Mouse (Mus musculus) hindlimb bud, embryonic 11.5 days (tissue): ENCODE measurements at regions not wholly inside any gene's neighbourhood (a gene's known extent, or its start where the extent isn't known, plus 50 kb on each side); places are given as distances from the start of the nearest gene placed in this dataset.

Experiments used
- DNase-seq: peaks from one replicate; pipeline ENCODE4 v3.0.0-alpha.2; 2012; ENCODE audit warnings: low read depth, low spot score; ENCODE audit errors: extremely low spot score

GRCm38 (mm10) chr6:98626435-98626834 is 283.9 kb upstream of the Gm765 start:
- DNase-seq, result no peak

GRCm38 (mm10) chr6:98620886-98621285 is 278.3 kb upstream of the Gm765 start:
- no peak for DNase-seq

GRCm38 (mm10) chr6:98613030-98613429 is 270.5 kb upstream of the Gm765 start:
- no peak for DNase-seq

DNA sequence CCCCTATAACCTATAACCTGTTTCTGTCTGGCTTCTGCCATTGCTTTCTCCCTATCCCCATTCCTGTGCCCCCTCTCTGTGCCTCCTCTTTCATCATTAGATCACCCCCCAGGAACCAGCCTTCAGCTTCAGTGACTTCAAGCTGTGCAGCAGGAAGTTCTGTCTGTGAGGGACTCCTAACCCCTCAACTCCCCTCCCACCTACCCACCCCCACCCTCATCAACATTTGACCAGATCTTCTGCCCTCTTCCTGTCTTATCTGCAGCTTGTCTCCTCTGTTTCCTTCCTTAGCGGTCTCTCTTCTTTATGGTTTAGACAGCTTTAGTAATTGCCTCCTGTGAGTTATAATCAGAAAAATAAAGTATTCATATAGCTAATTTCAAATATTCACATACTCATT is 266.6 kb upstream of the Gm765 start:
- DNase-seq, result no peak

- no peak for DNase-seq
Measured at GRCm38 (mm10) chr6:98606680-98607079, 264.1 kb upstream of the Gm765 start.

DNA sequence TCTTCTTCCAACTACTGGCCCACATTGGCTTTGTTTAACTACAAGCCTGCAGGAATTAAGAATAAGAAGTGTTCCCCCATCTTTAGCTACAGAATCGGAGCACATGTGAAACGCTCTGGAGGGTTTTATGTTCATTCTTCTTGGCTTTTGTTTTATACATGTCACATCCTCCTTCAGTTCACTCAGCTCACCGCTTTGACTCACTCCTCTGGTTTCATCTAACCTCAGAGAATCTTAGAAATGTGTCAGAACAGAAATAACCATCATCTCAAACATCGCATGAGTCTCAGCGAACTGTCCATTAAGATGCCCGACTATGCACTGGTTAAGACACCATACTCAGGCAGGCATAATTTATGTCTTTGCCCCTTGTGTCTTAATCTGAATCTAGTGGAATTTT is 255.1 kb upstream of the Gm765 start:
- DNase-seq, result no peak

- no peak for DNase-seq
Measured at GRCm38 (mm10) chr6:98590989-98591388, 248.4 kb upstream of the Gm765 start.

DNA sequence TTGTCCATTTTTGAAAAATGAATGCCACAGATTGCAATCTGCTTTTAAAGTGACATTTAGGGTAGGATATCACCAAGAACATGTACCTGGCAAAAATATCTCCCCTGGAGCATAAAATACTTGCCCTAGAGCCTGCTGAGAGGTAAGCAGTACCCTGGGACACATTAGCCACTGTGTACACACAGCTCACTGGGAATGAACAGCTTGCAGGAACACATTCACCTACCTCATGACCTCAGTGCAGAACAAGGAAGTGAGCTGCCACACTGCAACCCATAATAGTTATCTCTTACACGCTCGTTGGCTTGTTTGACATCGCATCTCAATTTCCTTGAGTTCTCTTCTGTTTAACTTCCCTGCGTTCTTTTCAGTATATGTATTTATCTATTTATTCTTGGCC is 246.4 kb upstream of the Gm765 start:
- no peak for DNase-seq

DNA sequence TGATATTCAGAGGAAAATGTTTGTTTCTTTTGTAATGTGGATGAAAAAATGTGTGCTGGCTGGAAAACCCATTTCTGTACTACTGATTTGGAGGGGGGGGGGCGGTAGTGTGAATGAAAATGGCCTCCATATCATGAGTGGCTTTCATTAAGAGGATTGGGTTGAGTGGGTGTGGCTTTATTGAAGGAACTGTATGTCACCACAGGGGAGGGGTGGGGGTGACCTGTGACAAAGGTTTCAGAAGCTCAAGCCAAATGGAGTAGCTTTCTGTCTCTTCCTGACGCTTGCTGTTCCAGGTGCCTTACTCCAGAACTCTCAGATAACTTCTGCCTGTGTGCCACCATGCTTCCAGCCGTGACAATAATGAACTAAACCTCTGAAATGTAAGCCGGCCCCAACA is 242.0 kb upstream of the Gm765 start:
- no peak for DNase-seq

- DNase-seq, result no peak
Measured at GRCm38 (mm10) chr6:98582826-98583225, 240.3 kb upstream of the Gm765 start.

DNA sequence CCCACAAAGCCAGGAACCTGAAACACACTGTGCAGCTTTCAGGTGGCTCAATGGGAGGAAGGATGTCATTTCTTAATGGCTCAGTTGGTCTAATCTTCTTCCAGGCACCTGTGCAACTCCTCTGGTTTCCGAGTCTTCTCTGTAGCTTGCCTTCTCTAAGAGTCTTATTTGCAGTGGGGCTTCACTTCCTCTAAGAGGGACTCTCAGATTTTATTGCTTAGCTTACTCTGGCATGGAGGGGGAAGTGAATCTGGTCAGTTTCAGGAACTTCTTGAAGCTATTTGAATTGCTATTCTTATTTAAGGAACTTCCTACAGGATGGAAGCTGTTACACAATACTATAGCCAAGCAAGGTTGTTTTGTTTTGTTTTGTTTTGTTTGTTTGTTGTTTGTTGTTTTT is 232.7 kb upstream of the Gm765 start:
- no peak for DNase-seq

DNA sequence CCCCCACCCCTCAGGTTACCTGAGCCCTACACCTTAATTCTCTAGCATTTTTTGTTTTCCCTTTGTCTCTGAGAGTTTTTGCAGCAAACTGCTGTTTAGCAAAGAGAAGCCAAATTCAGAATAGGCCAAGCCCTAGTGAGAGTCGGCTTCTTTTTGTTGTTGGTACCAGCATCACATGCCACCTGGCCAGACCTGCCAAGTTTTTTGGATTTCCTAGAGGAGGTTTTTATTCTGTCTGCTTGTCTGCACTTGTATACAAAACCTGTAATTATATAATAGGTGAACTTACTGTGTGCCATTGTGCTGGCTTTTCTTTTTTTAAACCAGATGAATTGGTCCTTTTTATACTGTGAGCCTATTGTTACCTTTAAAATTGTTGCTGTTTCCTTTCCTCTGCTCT is 213.1 kb upstream of the Gm765 start:
- no peak for DNase-seq

- DNase-seq, result no peak
Measured at GRCm38 (mm10) chr6:98553922-98554321, 211.4 kb upstream of the Gm765 start.

DNA sequence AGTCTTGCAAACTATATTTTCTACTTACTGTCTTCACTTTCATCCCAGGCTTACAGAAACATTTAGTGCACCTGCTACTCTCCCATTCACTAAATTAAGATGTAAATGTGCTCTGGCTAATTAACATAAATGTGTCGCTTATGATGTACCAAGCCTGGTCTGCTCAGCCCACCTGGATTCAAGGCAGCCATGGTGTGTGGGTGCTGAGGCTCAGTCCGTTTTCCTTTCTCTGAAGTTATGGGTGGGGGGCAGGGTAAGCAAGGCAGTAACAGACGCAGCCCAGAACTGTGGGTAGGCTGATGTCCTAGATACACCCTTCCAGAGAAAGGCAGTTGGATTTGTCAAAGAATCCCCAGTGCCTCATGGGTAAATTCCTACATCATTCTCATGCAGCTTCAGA is 209.2 kb upstream of the Gm765 start:
- DNase-seq, result no peak

DNA sequence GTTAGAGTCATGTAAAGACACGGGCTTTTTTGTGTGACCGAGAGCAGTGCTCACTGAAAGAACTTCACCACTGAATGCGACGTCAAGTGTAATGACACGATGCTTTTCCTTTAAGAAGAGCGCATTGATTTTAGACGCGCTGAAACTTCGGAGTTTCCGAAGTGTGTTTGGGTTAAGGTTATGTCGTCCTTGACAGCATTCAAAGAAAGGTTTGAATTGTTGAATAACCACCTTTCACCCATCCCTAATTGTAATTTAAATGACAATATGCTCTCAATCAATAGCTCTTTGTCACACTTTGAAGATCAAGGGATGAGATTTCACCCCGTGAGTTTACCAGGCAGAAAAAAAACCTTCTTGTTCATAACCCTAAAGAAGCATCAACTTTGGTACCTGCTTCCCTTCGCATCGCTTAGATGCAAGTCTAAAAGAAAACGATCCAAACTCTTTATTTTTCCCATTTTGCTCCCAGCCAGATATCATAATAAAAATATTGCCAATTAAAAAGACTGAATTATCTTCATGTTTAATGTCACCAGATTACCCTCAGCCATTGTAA is 184.4 kb upstream of the Gm765 start:
- no peak for DNase-seq

DNA sequence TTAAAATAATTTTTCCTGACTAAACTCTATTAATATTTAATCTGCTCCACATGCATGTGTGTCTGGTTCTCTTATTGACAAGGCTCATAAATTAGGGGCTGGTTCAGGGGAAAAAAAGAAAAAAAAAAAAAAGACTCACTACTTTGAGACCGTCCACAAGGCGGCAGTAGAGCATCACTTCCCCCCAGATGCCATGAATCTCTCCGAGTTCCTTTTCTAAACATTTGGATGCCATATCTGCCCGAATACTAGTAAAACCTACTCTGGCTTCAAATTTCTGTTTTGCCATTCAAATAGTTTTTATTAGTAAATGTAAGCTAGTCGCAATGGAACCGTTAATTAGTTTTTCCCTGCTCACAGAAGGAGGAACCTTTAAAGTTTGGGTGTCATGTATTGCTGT is 182.7 kb upstream of the Gm765 start:
- DNase-seq, result peak; percentile 80

GRCm38 (mm10) chr6:98524659-98525058 is 182.1 kb upstream of the Gm765 start:
- DNase-seq, result no peak

DNA sequence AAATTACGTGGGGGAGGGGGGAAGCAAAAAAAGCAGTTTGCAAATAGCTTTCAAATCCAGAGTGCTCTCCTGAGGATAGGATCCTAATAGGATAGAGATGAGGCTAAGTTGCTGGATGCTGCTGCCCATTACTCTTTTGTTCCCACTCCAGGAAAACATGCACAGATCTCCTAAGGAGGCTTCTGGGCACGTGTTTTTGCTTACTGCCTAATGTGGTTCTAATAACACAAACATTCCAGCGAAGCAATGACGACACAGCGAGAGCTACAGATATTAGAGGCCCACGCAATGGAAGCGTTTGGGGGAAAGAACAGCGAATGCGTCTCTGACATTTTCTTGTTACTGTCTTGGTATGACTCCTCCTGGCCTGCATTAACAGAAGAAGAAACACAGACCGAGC is 179.0 kb upstream of the Gm765 start:
- no peak for DNase-seq

DNA sequence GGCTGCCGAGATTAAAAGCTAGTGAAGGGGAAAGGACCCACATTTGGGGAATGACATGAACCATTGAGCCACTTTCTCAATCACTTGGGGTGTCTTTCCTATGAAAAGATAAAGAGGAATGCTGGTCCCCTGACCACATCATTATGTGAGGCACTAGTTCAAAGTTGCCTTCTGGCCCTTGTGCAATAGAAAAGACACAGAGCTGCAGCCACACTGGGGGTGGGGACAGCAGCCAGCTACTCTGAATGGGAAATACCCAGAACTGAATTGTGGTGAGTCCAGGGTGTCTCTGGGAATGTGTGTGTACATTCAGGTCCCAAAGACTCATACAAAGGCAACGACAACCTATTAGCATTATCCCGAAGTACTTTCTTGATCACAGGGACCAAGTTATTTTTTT is 172.3 kb upstream of the Gm765 start:
- DNase-seq, result no peak

DNA sequence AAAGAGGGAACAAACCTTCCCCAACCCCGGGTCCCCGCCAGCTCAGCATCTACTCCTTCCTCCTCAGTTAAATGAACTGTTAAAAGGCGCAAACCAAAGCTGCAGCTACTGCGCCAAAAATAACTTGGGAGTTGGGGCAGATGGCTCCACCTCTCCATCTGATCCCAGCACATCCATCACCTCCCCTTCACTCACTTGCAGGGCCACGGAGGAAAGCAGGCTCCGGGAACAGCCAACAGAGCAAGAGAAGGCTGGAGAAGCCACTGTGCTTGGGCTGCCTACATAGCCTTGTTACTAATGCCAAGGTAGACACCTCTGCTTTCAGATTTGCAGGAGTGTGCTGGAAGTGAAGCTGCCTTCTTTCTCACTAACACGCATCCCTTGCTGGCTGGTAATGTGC is 171.8 kb upstream of the Gm765 start:
- no peak for DNase-seq

GRCm38 (mm10) chr6:98513217-98513616 is 170.7 kb upstream of the Gm765 start:
- DNase-seq, result no peak

DNA sequence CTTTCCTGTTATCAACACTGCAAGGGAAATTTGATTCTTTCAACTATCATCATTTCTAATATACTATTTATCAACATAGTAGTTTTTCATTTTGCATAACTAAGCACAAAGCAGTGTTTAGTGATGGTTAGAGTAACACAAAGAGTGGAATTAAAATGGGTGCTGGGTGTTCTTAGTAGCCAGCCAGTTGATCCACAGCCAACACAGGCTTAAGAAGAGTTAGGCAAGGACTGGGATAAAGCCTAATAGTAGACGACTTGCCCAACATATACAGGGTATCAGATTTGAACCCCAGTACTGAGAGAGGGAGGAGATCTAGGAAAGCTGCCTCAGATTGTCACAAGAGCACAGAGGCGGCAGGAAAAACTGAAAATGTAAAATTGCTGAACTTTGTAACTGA is 160.2 kb upstream of the Gm765 start:
- DNase-seq, result no peak

- no peak for DNase-seq
Measured at GRCm38 (mm10) chr6:98499721-98500120, 157.2 kb upstream of the Gm765 start.

DNA sequence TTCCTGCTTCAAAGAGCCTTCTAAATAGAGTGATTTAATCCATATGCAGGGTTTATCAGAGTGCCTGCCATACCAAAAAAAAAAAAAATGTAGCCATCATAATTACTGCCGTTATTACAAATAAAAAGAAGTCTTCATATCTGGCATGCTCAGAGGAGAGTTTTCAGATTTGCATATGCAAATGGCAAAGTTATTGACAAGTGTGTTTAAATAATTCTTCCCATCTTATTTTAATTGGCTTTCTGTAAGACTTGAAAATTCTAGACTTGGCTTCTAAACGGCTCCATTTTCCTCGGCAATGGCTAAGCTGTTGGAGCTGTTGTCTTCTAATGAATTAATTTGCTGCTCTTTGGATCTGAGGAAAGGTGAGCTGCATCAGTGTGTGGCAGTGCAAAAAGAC is 144.1 kb upstream of the Gm765 start:
- DNase-seq, result no peak
